Mouse (Mus musculus) midbrain, embryonic 15.5 days (tissue): ENCODE results near the gene Rhcg. TPM values are rescaled to one million over a fixed set of nuclear protein-coding genes. Genes with fewer than 3 reads are reported as not detected.

Source experiments
- ATAC-seq: fragments of 200-750 bp; cut with Nextera tagmentation; replicated peaks from 2 replicates; pipeline ENCODE4 v1.8.0; 2017; ENCODE audit warnings: moderate TSS enrichment
- H3K27ac ChIP-seq: fragments of 300-500 bp; sonication (generic); 2 replicates; pipeline ENCODE4 v1.5.1; 2015; ENCODE audit warnings: mild to moderate bottlenecking, inconsistent platforms
- H3K27me3 ChIP-seq: fragments of 300-500 bp; sonication (generic); replicated peaks from 2 replicates; pipeline ENCODE4 v1.6.1; 2015; ENCODE audit warnings: inconsistent platforms
- H3K36me3 ChIP-seq: fragments of 300-500 bp; sonication (generic); replicated peaks from 2 replicates; pipeline ENCODE4 v1.6.1; 2015; ENCODE audit warnings: inconsistent platforms
- H3K4me1 ChIP-seq: fragments of 300-500 bp; sonication (generic); 2 replicates; pipeline ENCODE4 v1.6.1; 2015; ENCODE audit warnings: inconsistent platforms
- H3K4me2 ChIP-seq: fragments of 300-500 bp; sonication (generic); 2 replicates; pipeline ENCODE4 v1.6.1; 2015; ENCODE audit warnings: inconsistent platforms, mild to moderate bottlenecking, moderate library complexity
- H3K4me3 ChIP-seq: fragments of 300-500 bp; sonication (generic); 2 replicates; pipeline ENCODE4 v1.5.1; 2015; ENCODE audit warnings: mild to moderate bottlenecking, inconsistent platforms
- H3K9ac ChIP-seq: fragments of 300-500 bp; sonication (generic); 2 replicates; pipeline ENCODE4 v1.6.1; 2015; ENCODE audit warnings: mild to moderate bottlenecking, inconsistent platforms
- H3K9me3 ChIP-seq: fragments of 300-500 bp; sonication (generic); 2 replicates; pipeline ENCODE4 v1.6.1; 2016; ENCODE audit warnings: inconsistent platforms
- WGBS: fragments of 180-500 bp; shearing (Covaris S2); methylation state at CpG from one replicate; pipeline ENCODE4 v1.1.7; 2015; ENCODE audit warnings: mixed read lengths; 5-methylcytosine and 5-hydroxymethylcytosine counted together
- polyA plus RNA-seq: library from polyadenylated mRNA; unstranded; fragments of >200 nt; fragmentation: Nextera tagmentation; extraction: Ambion mirVana; gene quantifications from 2 replicates; pipeline ENCODE4 v1.2.1, GENCODE M21; 2015

Gene Rhcg
- polyA plus RNA-seq, 1 experiment from 2014 or later = 1.9 TPM

- ATAC-seq = peak; percentile 60
- Histone ChIP-seq H3K4me2 (peak overlapping the region; percentile 87), H3K27ac (peak overlapping the region; percentile 82), H3K36me3 (no peaks in the 10 kb centered on the region), H3K4me1 (peaks cover 37% of the 10 kb centered on the region), H3K4me3 (peak overlapping the region; percentile 52), H3K9me3 (no peaks in the 10 kb centered on the region), H3K27me3 (peaks cover 21% of the 10 kb centered on the region), H3K9ac (peak overlapping the region; percentile 45)
- WGBS = 2% methylated on average over 42 of the region's 42 CpGs
These were observed 25.4 kb downstream of the Rhcg start for GRCm38 (mm10) chr7:79591812-79592731.

- Histone ChIP-seq H3K4me3 (no peak overlapping the region), H3K27me3 (peaks cover 21% of the 10 kb centered on the region), H3K9me3 (no peaks in the 10 kb centered on the region), H3K27ac (peak overlapping the region; percentile 56), H3K36me3 (no peaks in the 10 kb centered on the region), H3K4me1 (peaks cover 37% of the 10 kb centered on the region), H3K9ac (no peak overlapping the region), H3K4me2 (peak overlapping the region; percentile 87)
- peak; percentile 38 for ATAC-seq
- WGBS = 6% methylated on average over 3 of the region's 3 CpGs
These were observed 26.8 kb downstream of the Rhcg start for GRCm38 (mm10) chr7:79590560-79591110.

DNA sequence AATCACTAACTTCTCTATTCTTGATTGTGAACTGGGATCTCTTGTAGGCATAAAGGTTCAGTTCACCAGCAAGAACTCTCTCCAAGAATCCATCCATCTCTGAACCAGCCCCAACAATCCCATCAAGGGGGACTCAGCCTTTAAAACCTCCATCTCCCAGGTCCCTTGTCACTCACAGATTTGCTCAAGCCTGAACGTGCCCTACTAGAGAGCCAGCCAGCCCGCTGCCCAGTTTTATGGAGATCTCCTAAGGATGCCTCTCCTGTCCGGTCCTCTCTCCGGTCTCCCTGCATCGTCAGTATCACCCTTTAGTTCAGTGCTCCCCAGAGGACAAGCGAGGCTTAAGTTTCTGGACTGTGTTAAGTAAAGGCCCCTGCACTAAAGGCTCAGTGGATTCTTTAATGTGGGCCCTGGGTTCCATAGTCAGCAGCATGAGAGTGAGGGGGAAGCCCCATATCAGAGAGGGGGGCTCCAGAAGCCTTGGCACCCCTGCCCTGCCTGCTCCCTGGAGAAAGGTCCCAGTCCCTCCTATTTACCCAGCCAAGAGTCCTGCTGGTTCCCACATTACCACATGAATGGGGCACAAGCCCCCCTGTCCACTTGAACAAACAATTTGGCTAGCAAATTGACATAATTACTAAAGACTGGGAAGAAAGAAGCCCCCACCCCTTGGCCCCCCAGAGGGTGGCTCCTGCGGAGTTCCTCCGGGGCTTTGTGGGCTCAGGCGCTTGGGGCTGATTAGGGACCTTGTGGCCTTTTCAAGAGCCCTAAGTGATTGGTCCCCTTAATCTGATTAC, 27.5 kb downstream of the Rhcg start:
- Histone ChIP-seq H3K9me3 (no peaks in the 10 kb centered on the region), H3K27me3 (peaks cover 21% of the 10 kb centered on the region), H3K9ac (no peak overlapping the region), H3K4me2 (no peak overlapping the region), H3K4me1 (peaks cover 37% of the 10 kb centered on the region), H3K27ac (peak overlapping the region; percentile 16; the same call in 1 of the 2 replicates), H3K4me3 (no peak overlapping the region), H3K36me3 (no peaks in the 10 kb centered on the region)
- ATAC-seq = peak; percentile 6; the same call in 1 of the 2 replicates
- 12% methylated on average over 9 of the region's 9 CpGs for WGBS

DNA sequence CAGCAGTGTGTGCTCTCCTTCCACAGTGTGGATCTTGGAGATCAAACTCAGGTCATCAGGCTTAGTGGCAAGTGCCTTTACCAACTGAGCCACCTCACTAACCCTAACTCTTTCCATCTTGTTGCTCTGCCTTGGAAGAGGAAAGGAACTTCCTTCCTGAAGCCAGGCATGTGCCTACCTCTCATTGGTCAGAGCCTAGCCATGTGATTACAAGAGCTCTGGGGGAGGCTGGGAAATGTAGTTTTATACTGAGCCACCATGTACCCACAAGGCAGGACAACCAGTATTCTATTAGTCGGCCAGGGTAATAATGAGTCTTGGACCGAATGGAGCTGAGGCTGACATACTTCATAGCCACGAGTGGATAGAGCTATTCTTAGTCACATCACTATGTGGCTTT, 29.2 kb downstream of the Rhcg start:
- Histone ChIP-seq H3K4me1 (peaks cover 33% of the 10 kb centered on the region), H3K27ac (no peak overlapping the region), H3K27me3 (peaks cover 5% of the 10 kb centered on the region; the same call in 1 of the 2 replicates), H3K9ac (no peak overlapping the region), H3K4me3 (no peak overlapping the region), H3K9me3 (no peaks in the 10 kb centered on the region), H3K4me2 (no peak overlapping the region), H3K36me3 (no peaks in the 10 kb centered on the region)
- no peak for ATAC-seq
- 86% methylated on average over 3 of the region's 3 CpGs for WGBS

DNA sequence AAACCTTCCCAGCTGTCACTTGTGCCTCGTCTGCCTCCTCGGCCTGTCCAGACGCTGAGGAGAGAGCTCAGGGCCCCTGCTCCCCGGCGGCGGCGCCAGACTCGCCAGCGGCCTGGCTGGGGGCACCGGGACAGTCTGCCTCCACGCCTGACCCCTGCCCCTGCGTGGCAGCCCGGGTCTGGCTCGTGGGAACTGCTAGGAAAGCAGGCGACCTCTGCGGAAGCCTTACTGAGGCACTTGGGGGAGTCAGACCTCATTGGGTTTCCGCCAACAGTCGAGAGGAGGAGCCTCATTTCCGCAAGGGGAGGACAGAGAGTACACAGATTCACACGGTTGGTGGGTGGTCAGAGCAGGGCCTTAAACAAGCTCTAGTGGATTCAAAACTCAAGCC, 38.6 kb downstream of the Rhcg start:
- peak overlapping the region; percentile 26; the same call in 1 of the 2 replicates for H3K4me3 ChIP-seq
- peak overlapping the region; percentile 81 for H3K27ac ChIP-seq
- H3K36me3 ChIP-seq = no peaks in the 10 kb centered on the region
- peak; percentile 51 for ATAC-seq
- peak overlapping the region; percentile 55 for H3K4me2 ChIP-seq
- H3K9ac ChIP-seq = no peak overlapping the region; the same call in 1 of the 2 replicates
- peaks cover 29% of the 10 kb centered on the region for H3K4me1 ChIP-seq
- H3K9me3 ChIP-seq = no peaks in the 10 kb centered on the region
- H3K27me3 ChIP-seq = no peaks in the 10 kb centered on the region
- 2% methylated on average over 20 of the region's 20 CpGs for WGBS

DNA sequence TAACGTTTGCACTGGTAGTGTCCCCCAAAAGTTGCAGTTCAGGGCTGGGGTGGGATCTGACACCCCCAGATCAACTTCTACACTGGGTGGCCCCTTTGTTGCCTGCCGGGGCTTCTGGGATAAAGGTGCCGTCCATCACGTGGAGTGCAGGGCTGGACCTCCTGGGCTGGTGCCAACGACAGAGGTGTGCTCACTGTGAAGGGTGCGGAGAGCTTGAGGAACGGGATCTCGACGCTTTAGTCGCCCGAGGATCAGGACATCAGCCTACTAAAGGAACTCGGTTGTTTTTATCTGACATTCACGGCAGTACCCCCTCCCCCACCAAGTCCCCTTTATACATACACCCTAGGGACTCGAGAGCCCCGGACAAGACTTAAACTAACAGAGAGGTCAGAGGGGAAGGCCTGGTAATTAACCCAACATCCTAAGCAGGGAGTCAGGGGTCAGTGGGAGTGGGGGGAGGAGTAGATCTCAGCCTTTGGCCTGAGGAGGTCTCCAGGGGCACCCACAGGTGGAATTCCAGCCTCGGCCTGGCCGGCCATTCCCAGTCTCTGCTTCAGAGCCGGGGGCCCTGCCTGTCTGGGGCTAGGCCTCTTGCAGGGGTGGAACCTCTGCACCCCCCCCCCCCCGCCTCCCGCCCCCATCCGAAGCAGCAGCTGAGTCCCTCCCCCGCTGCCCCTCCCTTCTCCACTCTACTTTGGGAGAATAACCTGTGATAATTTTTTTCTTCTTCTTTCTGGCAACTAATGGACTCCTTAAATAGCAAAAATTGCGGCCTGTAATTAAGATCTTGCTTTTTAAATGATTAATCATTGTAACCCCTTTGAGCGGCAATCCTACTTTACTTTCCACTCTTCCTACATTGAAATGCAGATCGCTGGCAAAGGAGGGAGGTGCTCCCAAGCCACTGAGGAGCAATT, 39.3 kb downstream of the Rhcg start:
- peak overlapping the region; percentile 26; the same call in 1 of the 2 replicates for H3K4me3 ChIP-seq
- peak overlapping the region; percentile 81 for H3K27ac ChIP-seq
- peaks cover 29% of the 10 kb centered on the region for H3K4me1 ChIP-seq
- peak overlapping the region; percentile 55 for H3K4me2 ChIP-seq
- H3K36me3 ChIP-seq = no peaks in the 10 kb centered on the region
- no peaks in the 10 kb centered on the region for H3K27me3 ChIP-seq
- H3K9me3 ChIP-seq = no peaks in the 10 kb centered on the region
- ATAC-seq = peak; percentile 50
- no peak overlapping the region; the same call in 1 of the 2 replicates for H3K9ac ChIP-seq
- 1% methylated on average over 23 of the region's 25 CpGs for WGBS

DNA sequence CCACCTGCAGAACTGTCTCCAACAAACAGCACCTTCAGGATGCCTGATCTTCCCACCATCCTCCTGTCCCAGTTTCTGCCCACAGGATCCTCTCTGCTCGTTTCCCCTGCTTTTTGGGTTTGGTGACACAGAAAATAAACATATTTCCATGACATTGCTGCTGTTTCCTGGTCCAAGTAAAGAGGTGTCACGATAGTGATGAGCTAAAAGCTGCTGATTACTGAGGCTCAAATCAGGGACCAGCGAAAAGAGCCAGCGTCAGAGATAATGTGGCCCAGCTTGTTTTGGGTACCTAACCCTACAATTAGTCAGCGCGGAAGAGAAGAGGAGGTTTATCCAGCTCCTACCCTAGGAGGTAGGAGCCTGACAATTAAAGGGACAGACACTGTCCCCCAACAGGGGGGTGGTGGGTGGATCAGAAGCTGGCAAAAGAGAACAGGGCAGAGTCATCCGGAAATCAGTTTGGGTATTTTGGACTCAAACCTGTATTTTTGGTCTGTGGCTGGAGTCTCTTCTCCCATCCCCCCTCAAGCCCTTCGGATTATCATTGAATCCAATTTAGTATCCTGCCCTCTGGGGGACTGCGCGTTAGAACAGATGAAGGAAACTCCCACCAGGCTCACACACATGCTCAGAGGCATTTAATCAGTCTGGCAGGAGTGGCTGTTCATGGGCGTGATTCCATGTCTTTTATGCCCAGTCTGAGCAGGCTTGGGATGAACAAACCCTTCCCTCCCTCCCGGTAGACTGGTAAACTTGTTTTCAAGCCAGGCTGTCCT, 40.2 kb downstream of the Rhcg start:
- peak overlapping the region; percentile 81 for H3K27ac ChIP-seq
- peaks cover 31% of the 10 kb centered on the region for H3K4me1 ChIP-seq
- no peak overlapping the region for H3K4me3 ChIP-seq
- H3K4me2 ChIP-seq = peak overlapping the region; percentile 55
- H3K36me3 ChIP-seq = no peaks in the 10 kb centered on the region
- no peaks in the 10 kb centered on the region for H3K9me3 ChIP-seq
- peak; percentile 77 for ATAC-seq
- no peak overlapping the region for H3K9ac ChIP-seq
- WGBS = 4% methylated on average over 12 of the region's 12 CpGs
- H3K27me3 ChIP-seq = no peaks in the 10 kb centered on the region

DNA sequence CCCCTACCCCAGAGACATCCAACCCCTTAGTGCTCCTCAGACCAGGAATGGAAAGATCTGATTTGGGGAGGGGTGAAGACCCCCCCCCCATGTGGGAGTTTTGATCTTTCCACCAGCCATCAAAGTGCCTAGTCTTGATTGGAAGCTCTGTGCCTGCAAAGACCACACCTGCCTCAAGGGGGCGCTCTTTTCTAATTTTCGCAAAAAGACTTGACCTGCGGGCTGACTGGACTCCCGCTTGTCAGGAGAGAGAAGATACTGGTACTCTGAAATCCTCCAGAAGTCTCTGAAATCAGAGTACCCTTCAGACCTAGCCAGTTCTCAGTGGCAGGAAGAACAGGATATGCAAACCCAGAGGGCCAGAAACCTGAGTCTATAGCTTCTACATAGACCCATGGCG, 40.8 kb downstream of the Rhcg start:
- peaks cover 31% of the 10 kb centered on the region for H3K4me1 ChIP-seq
- no peak overlapping the region for H3K9ac ChIP-seq
- no peak overlapping the region for H3K4me3 ChIP-seq
- ATAC-seq = no peak
- H3K27ac ChIP-seq = peak overlapping the region; percentile 81
- no peaks in the 10 kb centered on the region for H3K27me3 ChIP-seq
- WGBS = 9% methylated on average over 5 of the region's 5 CpGs
- H3K4me2 ChIP-seq = no peak overlapping the region
- H3K9me3 ChIP-seq = no peaks in the 10 kb centered on the region
- H3K36me3 ChIP-seq = no peaks in the 10 kb centered on the region

GRCm38 (mm10) chr7:79572191-79572818, 45.2 kb downstream of the Rhcg start:
- Histone ChIP-seq H3K27me3 (no peaks in the 10 kb centered on the region), H3K4me1 (peaks cover 10% of the 10 kb centered on the region), H3K4me2 (no peak overlapping the region), H3K9me3 (no peaks in the 10 kb centered on the region), H3K4me3 (no peak overlapping the region), H3K9ac (no peak overlapping the region), H3K36me3 (no peaks in the 10 kb centered on the region), H3K27ac (peak overlapping the region; percentile 72)
- 19% methylated on average over 18 of the region's 19 CpGs for WGBS
- peak; percentile 78 for ATAC-seq

- peaks cover 2% of the 10 kb centered on the region; the same call in 1 of the 2 replicates for H3K4me1 ChIP-seq
- 21% methylated on average over 4 of the region's 4 CpGs for WGBS
- no peak overlapping the region for H3K9ac ChIP-seq
- ATAC-seq = peak; percentile 70
- no peak overlapping the region for H3K4me3 ChIP-seq
- no peaks in the 10 kb centered on the region for H3K27me3 ChIP-seq
- H3K9me3 ChIP-seq = no peaks in the 10 kb centered on the region
- peak overlapping the region; percentile 27; the same call in 1 of the 2 replicates for H3K27ac ChIP-seq
- H3K36me3 ChIP-seq = no peaks in the 10 kb centered on the region
- H3K4me2 ChIP-seq = no peak overlapping the region
These were observed 48.4 kb downstream of the Rhcg start for GRCm38 (mm10) chr7:79568937-79569535.
